Mouse (Mus musculus) embryonic facial prominence, embryonic 12.5 days (tissue): ENCODE measurements around the gene Gm10097. TPM values are rescaled to one million over a fixed set of nuclear protein-coding genes. Genes with fewer than 3 reads are reported as not detected.

ENCODE experiments used
- ATAC-seq: fragments of 200-750 bp; cut with Nextera tagmentation; 2 replicates; pipeline ENCODE4 v1.8.0; 2017; ENCODE audit not compliant: insufficient number of reproducible peaks, insufficient read depth, low FRiP score, low TSS enrichment
- H3K27ac ChIP-seq: fragments of 300-500 bp; sonication (generic); 2 replicates; pipeline ENCODE4 v1.5.1; 2016; ENCODE audit warnings: mild to moderate bottlenecking
- H3K27me3 ChIP-seq: fragments of 300-500 bp; sonication (generic); 2 replicates; pipeline ENCODE4 v1.6.1; 2016; ENCODE audit warnings: mild to moderate bottlenecking, moderate library complexity
- H3K36me3 ChIP-seq: fragments of 300-500 bp; sonication (generic); 2 replicates; pipeline ENCODE4 v1.6.1; 2016; ENCODE audit warnings: mild to moderate bottlenecking
- H3K4me1 ChIP-seq: fragments of 300-500 bp; sonication (generic); 2 replicates; pipeline ENCODE4 v1.6.1; 2016
- H3K4me2 ChIP-seq: fragments of 300-500 bp; sonication (generic); replicated peaks from 2 replicates; pipeline ENCODE4 v1.6.1; 2016; ENCODE audit warnings: mild to moderate bottlenecking, moderate library complexity
- H3K4me3 ChIP-seq: fragments of 300-500 bp; sonication (generic); 2 replicates; pipeline ENCODE4 v1.5.1; 2016; ENCODE audit warnings: mild to moderate bottlenecking
- H3K9ac ChIP-seq: fragments of 300-500 bp; sonication (generic); 2 replicates; pipeline ENCODE4 v1.6.1; 2016; ENCODE audit warnings: mild to moderate bottlenecking, moderate library complexity
- H3K9me3 ChIP-seq: fragments of 300-500 bp; sonication (generic); 2 replicates; pipeline ENCODE4 v1.6.1; 2016; ENCODE audit warnings: mild to moderate bottlenecking, moderate library complexity
- WGBS: fragments of 180-500 bp; shearing (Covaris S2); methylation state at CpG from one replicate; pipeline ENCODE4 v1.1.7; 2016; 5-methylcytosine and 5-hydroxymethylcytosine counted together
- polyA plus RNA-seq: library from polyadenylated mRNA; unstranded; fragments of >200 nt; fragmentation: Nextera tagmentation; extraction: Ambion mirVana; gene quantifications from 2 replicates; pipeline ENCODE4 v1.2.1, GENCODE M21; 2016

The Gm10097 gene
- polyA plus RNA-seq, 1 experiment from 2014 or later, result 0.17 TPM

DNA sequence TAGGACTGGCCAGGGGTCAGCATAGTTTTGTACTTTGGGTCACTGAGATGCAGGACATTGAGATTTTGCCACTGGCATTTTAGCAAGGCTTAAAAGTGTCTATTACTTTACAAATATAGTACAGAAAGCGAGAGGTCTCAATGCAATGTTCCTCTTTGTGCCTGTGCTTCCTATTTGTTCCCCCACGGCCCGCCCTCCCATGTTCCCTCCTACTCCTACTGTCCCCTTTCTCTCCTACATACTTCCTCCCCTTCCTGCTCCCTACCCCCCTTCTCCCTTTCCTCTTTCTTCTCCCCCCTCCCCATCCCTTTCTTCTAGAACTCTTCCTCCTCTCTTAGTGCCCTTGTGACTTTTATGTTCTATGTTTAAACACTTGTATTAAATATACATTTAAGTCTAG, 12.1 kb upstream of the Gm10097 start:
- Histone ChIP-seq H3K4me1 (no peaks in the 10 kb centered on the region), H3K4me2 (no peak overlapping the region), H3K36me3 (0 out of 2 replicates have a peak, but pooled peaks cover 4% of the 10 kb centered on the region), H3K9me3 (no peaks in the 10 kb centered on the region), H3K4me3 (no peak overlapping the region), H3K9ac (no peak overlapping the region), H3K27me3 (no peaks in the 10 kb centered on the region), H3K27ac (no peak overlapping the region)
- ATAC-seq, result no peak
- whole genome bisulfite sequencing, result 79% methylated on average over 3 of the region's 3 CpGs

DNA sequence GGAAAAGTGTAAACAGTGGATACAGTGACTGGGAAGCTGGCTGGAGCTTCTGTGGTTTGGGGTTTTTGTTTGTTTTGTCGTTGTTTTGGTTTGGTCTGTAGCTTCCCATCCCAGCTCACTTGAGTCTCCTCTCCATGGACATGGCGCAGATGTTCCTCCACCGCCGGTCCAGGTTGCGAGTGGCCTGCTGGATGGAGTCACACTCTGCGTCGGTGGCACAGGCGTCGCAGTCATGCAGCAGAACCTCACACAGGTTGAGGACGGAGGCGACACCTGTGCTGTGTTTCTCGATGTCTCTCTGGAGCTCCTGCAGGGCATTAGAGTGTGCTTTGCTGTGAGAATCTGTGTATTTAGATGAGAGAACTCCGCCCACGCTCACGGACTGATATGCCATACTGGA, 11.3 kb upstream of the Gm10097 start:
- H3K4me2 ChIP-seq, result no peak overlapping the region
- H3K27ac ChIP-seq, result no peak overlapping the region
- H3K36me3 ChIP-seq, result 0 out of 2 replicates have a peak, but pooled peaks cover 4% of the 10 kb centered on the region
- 94% methylated on average over 15 of the region's 15 CpGs for WGBS
- H3K27me3 ChIP-seq, result no peaks in the 10 kb centered on the region
- H3K4me3 ChIP-seq, result no peak overlapping the region
- H3K9ac ChIP-seq, result no peak overlapping the region
- no peak for ATAC-seq
- no peaks in the 10 kb centered on the region for H3K9me3 ChIP-seq
- no peaks in the 10 kb centered on the region for H3K4me1 ChIP-seq

DNA sequence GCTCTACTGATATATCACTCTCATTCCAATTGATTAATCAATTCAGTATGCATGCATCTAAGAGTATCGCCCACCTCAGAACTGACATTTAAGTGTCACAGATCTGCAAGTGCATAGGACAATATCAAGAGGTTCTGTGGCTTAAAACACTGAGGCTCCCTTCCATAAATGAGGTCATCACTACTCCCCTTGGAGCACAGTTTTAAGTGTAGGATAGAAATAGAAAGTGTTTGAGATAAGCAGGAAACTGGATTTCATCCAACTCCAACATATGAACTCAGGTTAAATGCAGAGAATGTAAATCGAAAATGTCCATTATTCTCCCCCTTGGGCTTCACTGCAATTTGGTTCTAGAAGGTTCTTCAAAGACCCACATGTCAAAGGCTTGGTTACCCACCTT, 10.1 kb upstream of the Gm10097 start:
- H3K9ac ChIP-seq, result no peak overlapping the region
- no peak overlapping the region for H3K4me2 ChIP-seq
- H3K4me1 ChIP-seq, result no peaks in the 10 kb centered on the region
- H3K36me3 ChIP-seq, result 0 out of 2 replicates have a peak, but pooled peaks cover 4% of the 10 kb centered on the region
- H3K4me3 ChIP-seq, result no peak overlapping the region
- H3K27me3 ChIP-seq, result no peaks in the 10 kb centered on the region
- WGBS, result 77% methylated on average over 2 of the region's 2 CpGs
- no peak for ATAC-seq
- no peaks in the 10 kb centered on the region for H3K9me3 ChIP-seq
- H3K27ac ChIP-seq, result no peak overlapping the region

DNA sequence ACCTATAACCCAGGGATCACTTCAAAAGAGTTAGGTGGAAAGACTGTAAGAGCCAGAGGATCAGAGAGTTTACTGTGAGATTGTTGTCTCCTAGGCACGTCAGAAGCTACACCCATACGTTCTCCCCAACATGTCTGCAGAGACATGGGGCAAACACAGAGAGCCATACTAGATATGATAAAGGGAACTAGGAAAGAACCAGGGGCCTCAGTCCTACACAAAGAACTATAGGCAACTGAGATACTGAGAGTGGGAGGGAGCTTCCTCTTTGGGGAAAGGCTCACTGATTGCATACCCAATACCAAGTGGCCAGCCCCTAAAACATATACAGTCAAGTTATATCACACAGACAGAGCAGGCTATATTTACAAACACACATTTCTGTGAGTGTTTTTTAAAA, 9.0 kb upstream of the Gm10097 start:
- Histone ChIP-seq H3K9ac (no peak overlapping the region), H3K27ac (no peak overlapping the region), H3K4me2 (no peak overlapping the region), H3K27me3 (no peaks in the 10 kb centered on the region), H3K4me3 (no peak overlapping the region), H3K4me1 (no peaks in the 10 kb centered on the region), H3K36me3 (0 out of 2 replicates have a peak, but pooled peaks cover 4% of the 10 kb centered on the region), H3K9me3 (no peaks in the 10 kb centered on the region)
- WGBS, result 89% methylated on average over 2 of the region's 2 CpGs
- ATAC-seq, result no peak

DNA sequence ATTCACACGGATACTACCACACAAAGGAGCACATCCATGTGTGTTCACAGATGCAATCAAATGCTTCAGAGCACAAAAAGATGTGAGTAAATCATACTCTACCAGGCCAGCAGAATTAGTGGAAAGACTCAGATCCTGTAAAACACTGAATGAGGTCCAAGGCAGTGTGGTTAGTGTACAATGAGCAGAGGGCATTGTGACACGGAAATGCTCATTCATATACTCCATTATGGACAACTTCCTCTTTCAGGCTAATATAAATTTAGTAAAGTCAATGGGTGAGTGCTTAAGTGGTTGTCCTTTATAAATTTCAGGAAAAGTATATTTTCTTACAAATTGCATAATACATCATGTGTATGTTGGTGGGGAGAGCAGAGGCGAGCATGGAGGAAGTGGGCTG, 1.9 kb upstream of the Gm10097 start:
- Histone ChIP-seq H3K9ac (no peak overlapping the region), H3K27ac (no peak overlapping the region), H3K9me3 (no peaks in the 10 kb centered on the region), H3K4me2 (no peak overlapping the region), H3K4me3 (no peak overlapping the region), H3K36me3 (no peaks in the 10 kb centered on the region), H3K4me1 (no peaks in the 10 kb centered on the region), H3K27me3 (no peaks in the 10 kb centered on the region; the same call in 1 of the 2 replicates)
- 86% methylated on average over 3 of the region's 3 CpGs for WGBS
- no peak for ATAC-seq

DNA sequence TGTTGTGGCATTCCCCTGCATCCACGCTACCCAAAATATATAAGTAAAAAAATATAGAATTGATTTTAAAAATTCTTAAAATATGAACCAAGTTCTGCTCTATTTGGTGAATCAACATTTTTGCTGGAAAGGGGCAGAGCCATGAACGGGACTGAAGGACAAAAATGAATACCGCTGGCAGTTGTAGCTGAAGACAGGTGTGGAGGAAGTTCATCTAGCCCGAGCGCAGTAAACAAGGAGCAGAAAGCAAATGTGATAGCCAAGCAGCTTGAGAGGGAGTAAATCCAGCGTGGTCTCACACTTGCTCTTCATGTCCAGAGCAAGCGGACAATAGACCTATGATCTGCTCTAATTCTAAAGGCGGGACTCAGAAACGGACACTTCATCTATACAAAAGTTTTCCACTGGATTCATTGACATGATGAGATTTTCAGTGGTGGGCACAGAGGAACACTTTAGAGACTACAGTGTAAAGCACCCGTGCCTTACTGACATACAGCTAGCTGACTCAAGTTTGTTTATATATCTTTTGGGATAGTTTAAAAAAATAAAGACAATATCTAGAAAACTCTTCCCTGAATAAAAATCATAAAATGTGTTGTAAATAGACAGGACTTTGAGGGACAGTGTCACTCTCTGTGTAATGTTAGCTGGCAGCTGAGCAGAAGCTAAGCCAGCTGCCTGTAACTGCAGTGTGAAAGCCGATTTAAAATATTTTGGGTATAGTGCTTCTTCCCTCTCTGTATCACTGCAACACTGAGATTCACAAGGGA, 1.4 kb downstream of the Gm10097 start:
- WGBS, result 83% methylated on average over 11 of the region's 11 CpGs
- H3K27ac ChIP-seq, result no peak overlapping the region
- ATAC-seq, result no peak

DNA sequence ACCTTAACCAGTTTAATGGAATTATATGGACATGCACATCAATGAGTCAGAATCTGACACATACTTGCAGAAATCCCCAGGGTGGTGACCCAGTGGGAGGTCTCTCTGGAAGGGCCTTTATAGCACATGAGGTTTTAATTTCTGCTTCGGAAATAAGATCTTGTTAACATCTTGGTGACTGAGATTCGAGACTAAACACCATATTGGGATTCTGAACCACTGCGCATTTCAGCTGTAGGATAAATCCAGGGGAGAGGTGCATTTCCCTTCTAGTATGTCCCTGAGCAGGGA, 1.9 kb downstream of the Gm10097 start:
- Histone ChIP-seq H3K27ac (no peak overlapping the region), H3K27me3 (no peaks in the 10 kb centered on the region; the same call in 1 of the 2 replicates), H3K9me3 (no peaks in the 10 kb centered on the region), H3K9ac (no peak overlapping the region), H3K4me2 (no peak overlapping the region), H3K4me1 (no peaks in the 10 kb centered on the region), H3K4me3 (no peak overlapping the region), H3K36me3 (no peaks in the 10 kb centered on the region)
- ATAC-seq, result 0 out of 2 replicates have a peak, but pooled peaks have one; percentile 60
- WGBS, result 27% methylated on average over 3 of the region's 3 CpGs

More for the DNA sequence above, 1.4 kb downstream of the Gm10097 start:
- Histone ChIP-seq H3K9me3 (no peaks in the 10 kb centered on the region), H3K27me3 (no peaks in the 10 kb centered on the region; the same call in 1 of the 2 replicates), H3K4me1 (no peaks in the 10 kb centered on the region), H3K4me3 (no peak overlapping the region), H3K36me3 (no peaks in the 10 kb centered on the region), H3K9ac (no peak overlapping the region), H3K4me2 (no peak overlapping the region)

DNA sequence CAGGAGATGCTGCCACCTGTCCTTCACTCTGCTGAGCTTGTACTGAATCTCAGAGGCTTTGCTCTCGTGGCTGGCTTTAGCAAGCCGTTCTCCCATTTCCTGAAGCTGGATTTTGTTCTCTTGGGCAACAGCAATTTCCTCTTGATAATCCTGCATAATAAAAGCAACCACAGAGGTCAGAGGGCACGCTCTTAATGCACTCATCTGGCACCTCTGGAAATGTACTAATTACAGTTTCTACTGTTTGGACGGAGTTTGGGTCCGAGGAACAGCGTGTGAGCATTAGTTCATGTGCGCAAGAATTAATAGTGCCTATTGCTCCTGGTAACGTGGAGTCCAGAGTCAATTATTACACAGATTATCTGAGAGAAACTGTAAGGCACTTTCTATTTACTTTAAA, 3.1 kb downstream of the Gm10097 start:
- Histone ChIP-seq H3K4me3 (no peak overlapping the region), H3K9me3 (no peaks in the 10 kb centered on the region), H3K4me1 (no peaks in the 10 kb centered on the region), H3K27ac (no peak overlapping the region), H3K27me3 (no peaks in the 10 kb centered on the region; the same call in 1 of the 2 replicates), H3K4me2 (no peak overlapping the region), H3K9ac (no peak overlapping the region), H3K36me3 (no peaks in the 10 kb centered on the region)
- 65% methylated on average over 8 of the region's 8 CpGs for WGBS
- no peak for ATAC-seq

DNA sequence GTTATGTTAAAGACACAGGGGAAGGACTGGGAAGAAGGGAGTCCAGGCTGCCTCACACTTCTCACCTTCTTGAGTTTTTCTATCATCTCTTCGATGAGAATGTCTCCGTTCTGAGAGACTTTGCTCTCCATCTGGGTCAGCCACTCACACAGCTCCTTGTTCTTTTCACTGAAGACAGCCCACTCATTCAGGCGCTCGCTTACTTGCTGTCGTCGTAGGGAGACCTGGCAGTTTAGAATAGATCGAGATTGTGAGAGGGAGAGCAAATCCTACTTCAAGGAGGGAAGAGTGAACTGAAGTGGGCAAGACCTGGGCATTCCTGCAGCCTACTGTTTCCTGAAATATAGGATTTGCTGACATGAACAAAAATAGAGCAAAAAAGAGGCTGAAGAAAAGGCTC, 6.7 kb downstream of the Gm10097 start:
- Histone ChIP-seq H3K27me3 (no peaks in the 10 kb centered on the region), H3K9me3 (no peaks in the 10 kb centered on the region), H3K4me1 (no peaks in the 10 kb centered on the region), H3K9ac (no peak overlapping the region), H3K27ac (no peak overlapping the region), H3K4me3 (no peak overlapping the region), H3K36me3 (no peaks in the 10 kb centered on the region), H3K4me2 (no peak overlapping the region)
- no peak for ATAC-seq
- WGBS, result 91% methylated on average over 7 of the region's 7 CpGs

DNA sequence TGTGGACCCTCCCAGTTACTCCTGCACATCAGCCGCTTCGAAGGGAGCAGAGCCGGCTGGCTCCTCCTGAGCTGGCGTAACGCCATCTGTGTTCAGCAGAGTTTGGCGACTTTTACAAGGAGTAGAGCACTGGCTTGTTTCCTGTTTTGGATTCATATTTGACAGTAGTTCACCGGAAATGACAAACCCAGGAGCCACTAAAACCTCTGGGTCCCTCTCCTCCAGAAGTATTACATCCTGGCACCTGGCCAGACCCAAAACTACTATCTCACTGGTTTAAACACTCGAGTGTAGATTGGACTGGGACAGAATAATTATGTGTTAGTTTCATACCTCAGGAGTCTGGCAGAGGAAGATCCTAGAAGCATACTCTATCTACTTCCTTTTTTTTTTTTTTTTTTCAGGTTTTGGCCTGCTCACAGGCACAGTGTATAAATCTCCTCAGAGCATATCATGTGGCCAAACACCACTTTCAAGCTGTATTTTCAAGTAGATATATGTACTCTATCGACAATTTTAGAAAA, 11.0 kb downstream of the Gm10097 start:
- Histone ChIP-seq H3K4me3 (no peak overlapping the region), H3K36me3 (no peaks in the 10 kb centered on the region), H3K4me1 (no peaks in the 10 kb centered on the region), H3K27me3 (no peaks in the 10 kb centered on the region), H3K4me2 (no peak overlapping the region), H3K9me3 (no peaks in the 10 kb centered on the region), H3K27ac (no peak overlapping the region), H3K9ac (no peak overlapping the region)
- 77% methylated on average over 9 of the region's 9 CpGs for WGBS
- no peak for ATAC-seq

DNA sequence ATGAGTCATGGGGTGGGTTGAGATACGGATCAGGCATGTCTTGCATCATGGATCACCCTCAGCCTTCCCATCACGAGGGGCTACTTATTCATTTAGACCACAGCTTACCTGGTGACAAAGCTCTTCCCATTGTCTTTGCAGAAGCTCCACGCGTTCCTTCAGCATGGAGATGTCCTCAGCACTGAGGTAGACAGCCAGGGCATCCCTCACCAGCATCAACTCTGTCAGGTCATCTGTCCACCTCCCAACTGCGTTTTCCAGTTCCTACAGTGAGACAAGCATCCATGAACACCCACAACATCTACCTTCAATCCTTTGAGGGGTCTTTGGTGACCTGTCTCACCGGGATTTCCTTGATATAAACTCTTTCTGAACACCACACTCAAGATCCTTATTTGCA, 14.7 kb downstream of the Gm10097 start:
- H3K27me3 ChIP-seq, result no peaks in the 10 kb centered on the region
- no peak for ATAC-seq
- WGBS, result 86% methylated on average over 6 of the region's 6 CpGs

DNA sequence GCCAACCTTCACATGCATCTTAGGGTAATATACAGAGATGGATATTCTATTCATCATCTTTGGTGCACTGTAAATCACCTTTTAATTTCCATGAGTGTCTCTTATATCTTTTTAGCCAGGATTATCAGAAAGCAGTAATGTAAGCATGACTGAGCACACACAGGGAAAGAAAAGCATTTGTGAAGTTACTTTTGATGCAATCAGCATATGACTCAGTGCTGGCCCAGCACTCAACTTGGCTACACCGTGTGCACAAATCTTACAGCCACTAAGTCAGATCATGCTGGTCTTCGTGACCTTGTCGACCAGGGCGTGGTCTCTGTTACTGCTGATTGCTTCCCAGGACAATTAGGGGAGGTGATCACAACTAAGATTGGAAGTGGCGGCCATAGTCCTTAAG, 16.8 kb downstream of the Gm10097 start:
- H3K9me3 ChIP-seq, result no peaks in the 10 kb centered on the region
- no peak overlapping the region for H3K4me3 ChIP-seq
- H3K9ac ChIP-seq, result no peak overlapping the region
- WGBS, result 85% methylated on average over 5 of the region's 5 CpGs
- no peaks in the 10 kb centered on the region for H3K36me3 ChIP-seq
- H3K4me1 ChIP-seq, result no peaks in the 10 kb centered on the region
- no peak overlapping the region for H3K4me2 ChIP-seq
- no peaks in the 10 kb centered on the region for H3K27me3 ChIP-seq
- no peak for ATAC-seq
- H3K27ac ChIP-seq, result no peak overlapping the region

More for the DNA sequence above, 14.7 kb downstream of the Gm10097 start:
- Histone ChIP-seq H3K9ac (no peak overlapping the region), H3K4me2 (no peak overlapping the region), H3K9me3 (no peaks in the 10 kb centered on the region), H3K27ac (no peak overlapping the region), H3K36me3 (no peaks in the 10 kb centered on the region), H3K4me1 (no peaks in the 10 kb centered on the region), H3K4me3 (no peak overlapping the region)
